Mouse (Mus musculus) heart, embryonic 11.5 days (tissue): ENCODE measurements around the gene Hfe2. TPM values are rescaled to one million over a fixed set of nuclear protein-coding genes. Genes with fewer than 3 reads are reported as not detected.
"Not testable (repeated sequence)": the region's sequence is repeated elsewhere in the genome, so short reads cannot be mapped to it uniquely, and the experiment has no call there.

ENCODE experiments used
- ATAC-seq: fragments of 200-750 bp; cut with Nextera tagmentation; replicated peaks from 2 replicates; pipeline ENCODE4 v1.8.0; 2017; ENCODE audit warnings: moderate library complexity; ENCODE audit not compliant: insufficient number of reproducible peaks, low FRiP score, low TSS enrichment
- H3K27ac ChIP-seq: fragments of 300-500 bp; sonication (generic); 2 replicates; pipeline ENCODE4 v1.5.1; 2014; ENCODE audit warnings: mild to moderate bottlenecking, low read depth, low read length
- H3K27me3 ChIP-seq: fragments of 300-500 bp; sonication (generic); 2 replicates; pipeline ENCODE4 v1.6.1; 2014; ENCODE audit warnings: mild to moderate bottlenecking, low read length, mixed read lengths; ENCODE audit not compliant: control insufficient read depth, insufficient read depth
- H3K36me3 ChIP-seq: fragments of 300-500 bp; sonication (generic); 2 replicates; pipeline ENCODE4 v1.6.1; 2014; ENCODE audit warnings: mild to moderate bottlenecking, low read length, moderate library complexity, mixed read lengths; ENCODE audit not compliant: control insufficient read depth, insufficient read depth
- H3K4me1 ChIP-seq: fragments of 300-500 bp; sonication (generic); 2 replicates; pipeline ENCODE4 v1.6.1; 2014; ENCODE audit warnings: low read length; ENCODE audit not compliant: control insufficient read depth, insufficient read depth
- H3K4me2 ChIP-seq: fragments of 300-500 bp; sonication (generic); 2 replicates; pipeline ENCODE4 v1.6.1; 2014; ENCODE audit warnings: mild to moderate bottlenecking, moderate library complexity
- H3K4me3 ChIP-seq: fragments of 300-500 bp; sonication (generic); 2 replicates; pipeline ENCODE4 v1.5.1; 2014; ENCODE audit warnings: low read depth, low read length
- H3K9ac ChIP-seq: fragments of 300-500 bp; sonication (generic); 2 replicates; pipeline ENCODE4 v1.6.1; 2014; ENCODE audit warnings: mild to moderate bottlenecking, low read depth, low read length, moderate library complexity
- H3K9me3 ChIP-seq: fragments of 300-500 bp; sonication (generic); replicated peaks from 2 replicates; pipeline ENCODE4 v1.6.1; 2016; ENCODE audit warnings: low read length; ENCODE audit not compliant: control insufficient read depth
- WGBS: fragments of 180-500 bp; shearing (Covaris S2); extraction: QIAGEN DNeasy Blood & Tissue Kit; methylation state at CpG from one replicate; pipeline ENCODE4 v1.1.7; 2014; ENCODE audit not compliant: insufficient replicate concordance; 5-methylcytosine and 5-hydroxymethylcytosine counted together
- polyA plus RNA-seq: library from polyadenylated mRNA; unstranded; fragments of >200 nt; fragmentation: Nextera tagmentation; extraction: Ambion mirVana; gene quantifications from 2 replicates; pipeline ENCODE4 v1.2.1, GENCODE M21; 2014

The Hfe2 gene
- polyA plus RNA-seq = 7.4 and 9.3 TPM in 2 replicates

DNA sequence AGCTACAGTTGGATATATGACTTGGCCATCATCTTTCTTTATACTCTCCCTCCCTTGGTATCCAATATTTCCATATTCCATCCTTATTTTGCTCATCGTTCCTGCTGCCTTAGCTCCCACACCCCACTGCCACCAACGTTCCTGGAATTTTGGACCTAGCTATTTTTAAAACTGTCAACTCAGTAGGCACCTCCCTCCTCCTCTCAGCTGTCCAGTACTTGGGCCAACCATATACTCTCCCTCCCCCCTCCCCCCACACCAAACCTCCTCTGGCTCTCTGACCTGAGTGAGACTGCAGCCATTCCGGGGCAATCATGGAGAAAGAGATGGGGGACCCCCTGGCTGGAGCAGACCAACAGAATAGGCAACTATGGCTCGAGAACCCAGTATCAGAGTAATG lies at the start of gene Hfe2:
Hfe2 (plus strand) TSS at position 259 of the 400 bp plus-strand sequence.
- H3K9ac ChIP-seq = no peak within 1 kb of the TSS
- peaks cover 17% of the 10 kb centered on the region for H3K27me3 ChIP-seq
- H3K4me1 ChIP-seq = peaks cover 19% of the 10 kb centered on the region
- ATAC-seq = no peak
- H3K4me3 ChIP-seq = peak within 1 kb of the TSS; percentile 8; the same call in 1 of the 2 replicates
- H3K36me3 ChIP-seq = no peaks in the 10 kb centered on the region
- H3K27ac ChIP-seq = no peak within 1 kb of the TSS
- no peaks in the 10 kb centered on the region for H3K9me3 ChIP-seq
- WGBS = 50% methylated on average over 4 of the region's 4 CpGs
- H3K4me2 ChIP-seq = peak within 1 kb of the TSS; percentile 43

DNA sequence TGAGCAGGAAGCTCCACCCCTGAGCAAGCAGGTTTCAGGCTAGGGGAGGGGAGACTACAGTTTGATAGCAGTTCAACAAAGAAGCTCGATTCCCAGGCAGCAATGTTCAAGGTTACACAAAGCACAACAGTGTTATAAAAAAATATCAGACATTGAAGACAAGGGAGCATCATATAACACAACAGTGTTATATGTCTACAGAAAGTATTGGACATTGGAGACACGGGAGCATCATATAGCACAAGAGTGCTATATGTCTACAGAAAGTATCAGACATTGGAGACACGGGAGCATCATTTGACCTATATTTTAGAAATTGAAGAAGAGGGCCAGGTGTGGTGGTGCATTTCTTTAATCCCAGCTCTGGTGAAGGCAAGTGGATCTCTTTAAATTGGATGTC lies 47.9 kb upstream of the Hfe2 start:
- no peaks in the 10 kb centered on the region for H3K4me1 ChIP-seq
- no peak overlapping the region for H3K4me2 ChIP-seq
- H3K9ac ChIP-seq = no peak overlapping the region
- H3K4me3 ChIP-seq = no peak overlapping the region
- no peak overlapping the region for H3K27ac ChIP-seq
- WGBS = 47% methylated on average over 3 of the region's 3 CpGs
- H3K9me3 ChIP-seq = no peaks in the 10 kb centered on the region
- H3K36me3 ChIP-seq = no peaks in the 10 kb centered on the region
- H3K27me3 ChIP-seq = peaks cover 37% of the 10 kb centered on the region
- ATAC-seq = no peak

DNA sequence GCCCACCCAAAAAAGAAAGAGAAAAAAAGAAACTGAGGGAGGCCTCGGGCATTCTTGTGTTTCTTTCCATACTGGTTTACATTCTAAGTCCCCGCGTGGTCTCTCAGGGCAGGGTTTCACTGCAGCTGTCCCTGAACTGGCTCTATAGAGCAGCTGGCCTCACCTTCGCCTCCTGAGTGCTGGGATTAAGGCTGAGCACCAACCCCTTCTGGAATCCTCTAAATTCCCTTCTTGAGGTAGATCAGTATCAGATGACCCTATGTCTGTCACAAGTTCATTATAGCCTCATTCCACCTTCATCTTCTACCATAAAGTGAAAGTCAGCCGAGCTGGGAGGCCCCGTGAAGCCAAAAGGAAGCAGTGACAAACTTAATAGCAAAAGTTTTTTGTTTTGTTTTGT lies 47.4 kb upstream of the Hfe2 start:
- H3K4me3 ChIP-seq = no peak overlapping the region
- no peak for ATAC-seq
- H3K4me2 ChIP-seq = no peak overlapping the region
- no peak overlapping the region for H3K9ac ChIP-seq
- peaks cover 34% of the 10 kb centered on the region for H3K27me3 ChIP-seq
- no peaks in the 10 kb centered on the region for H3K9me3 ChIP-seq
- no peak overlapping the region for H3K27ac ChIP-seq
- no peaks in the 10 kb centered on the region for H3K36me3 ChIP-seq
- 65% methylated on average over 6 of the region's 6 CpGs for WGBS
- no peaks in the 10 kb centered on the region for H3K4me1 ChIP-seq

GRCm38 (mm10) chr3:96479249-96479648 lies 45.7 kb upstream of the Hfe2 start:
- 25% methylated on average over 3 of the region's 3 CpGs for WGBS

GRCm38 (mm10) chr3:96480684-96481270 lies 44.2 kb upstream of the Hfe2 start:
- Histone ChIP-seq H3K9ac (no peak overlapping the region), H3K36me3 (no peaks in the 10 kb centered on the region), H3K27me3 (peaks cover 16% of the 10 kb centered on the region), H3K4me1 (no peaks in the 10 kb centered on the region; the same call in 1 of the 2 replicates), H3K4me3 (no peak overlapping the region), H3K9me3 (no peaks in the 10 kb centered on the region), H3K4me2 (no peak overlapping the region), H3K27ac (no peak overlapping the region)
- no peak for ATAC-seq
- WGBS = 87% methylated on average over 4 of the region's 4 CpGs

More at GRCm38 (mm10) chr3:96479249-96479648, 45.7 kb upstream of the Hfe2 start:
- ATAC-seq = no peak
- Histone ChIP-seq H3K27me3 (peaks cover 25% of the 10 kb centered on the region), H3K4me1 (no peaks in the 10 kb centered on the region), H3K36me3 (no peaks in the 10 kb centered on the region), H3K9ac (no peak overlapping the region), H3K9me3 (no peaks in the 10 kb centered on the region), H3K4me3 (no peak overlapping the region), H3K4me2 (no peak overlapping the region), H3K27ac (no peak overlapping the region)

GRCm38 (mm10) chr3:96481856-96482255 lies 43.1 kb upstream of the Hfe2 start:
- Histone ChIP-seq H3K36me3 (no peaks in the 10 kb centered on the region), H3K9me3 (no peaks in the 10 kb centered on the region), H3K27me3 (peaks cover 8% of the 10 kb centered on the region), H3K4me2 (no peak overlapping the region), H3K4me1 (no peaks in the 10 kb centered on the region; the same call in 1 of the 2 replicates), H3K9ac (no peak overlapping the region), H3K4me3 (no peak overlapping the region), H3K27ac (no peak overlapping the region)
- 71% methylated on average over 3 of the region's 3 CpGs for WGBS
- no peak for ATAC-seq

DNA sequence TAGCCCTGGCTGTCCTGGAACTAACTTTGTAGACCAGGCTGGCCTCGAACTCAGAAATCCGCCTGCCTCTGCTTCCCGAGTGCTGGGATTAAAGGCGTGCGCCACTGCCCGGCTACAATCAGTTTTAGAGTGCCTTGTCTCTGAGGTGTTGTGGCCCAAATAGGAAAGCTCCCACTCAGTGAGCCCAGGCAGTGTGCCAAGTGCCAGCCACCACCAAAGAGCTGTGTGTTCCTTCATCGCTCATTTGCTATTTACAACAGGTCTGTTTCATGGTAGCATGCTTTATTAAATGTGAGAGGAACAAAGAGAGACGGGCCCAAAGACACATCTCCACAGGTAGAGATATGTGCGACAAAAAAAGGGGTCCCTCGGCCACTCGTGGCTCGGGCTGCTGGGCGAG lies 42.5 kb upstream of the Hfe2 start:
- Histone ChIP-seq H3K9ac (no peak overlapping the region), H3K27ac (no peak overlapping the region), H3K4me2 (no peak overlapping the region), H3K27me3 (peaks cover 3% of the 10 kb centered on the region), H3K4me1 (no peaks in the 10 kb centered on the region; the same call in 1 of the 2 replicates), H3K4me3 (no peak overlapping the region), H3K36me3 (no peaks in the 10 kb centered on the region), H3K9me3 (no peaks in the 10 kb centered on the region)
- 82% methylated on average over 13 of the region's 13 CpGs for WGBS
- no peak for ATAC-seq

DNA sequence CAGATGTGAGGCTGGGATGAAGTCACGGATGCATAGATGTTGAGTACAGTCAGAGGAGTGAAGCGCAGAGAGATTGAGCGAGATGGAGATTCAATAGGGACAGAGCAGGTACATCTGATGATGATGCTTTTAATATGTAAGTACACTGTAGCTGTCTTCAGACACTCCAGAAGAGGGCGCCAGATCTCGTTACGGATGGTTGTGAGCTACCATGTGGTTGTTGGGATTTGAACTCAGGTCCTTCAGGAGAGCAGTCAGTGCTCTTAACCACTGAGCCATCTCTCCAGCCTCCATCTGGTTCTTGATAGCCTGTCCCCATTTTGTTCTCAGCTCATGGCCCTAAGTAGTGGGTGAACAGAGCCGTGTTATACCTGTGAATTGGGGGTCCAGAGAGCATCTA lies 41.9 kb upstream of the Hfe2 start:
- WGBS = 49% methylated on average over 7 of the region's 7 CpGs
- not testable (repeated sequence) for H3K27me3 ChIP-seq, H3K4me1 ChIP-seq, ATAC-seq, H3K9me3 ChIP-seq, H3K9ac ChIP-seq, H3K27ac ChIP-seq, H3K4me3 ChIP-seq, H3K36me3 ChIP-seq, H3K4me2 ChIP-seq

DNA sequence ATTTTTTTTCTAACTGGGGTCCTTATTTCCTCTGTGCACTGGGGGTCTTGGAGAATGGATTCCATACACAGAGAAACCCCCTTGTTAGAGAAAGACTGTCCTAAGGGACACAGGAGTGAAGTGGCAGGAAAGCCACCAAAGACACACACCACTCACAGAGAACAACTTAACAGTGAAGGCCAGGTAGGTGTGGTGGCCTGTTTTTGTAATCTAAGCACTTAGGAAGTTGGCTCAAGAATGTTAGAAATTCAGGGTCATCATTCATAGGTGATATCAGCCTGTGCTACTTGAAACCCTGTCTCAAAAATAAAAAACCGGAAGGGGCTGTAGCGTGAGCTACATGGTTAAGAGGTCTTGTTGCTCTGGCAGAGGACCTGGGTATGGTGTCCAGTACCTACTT lies 41.0 kb upstream of the Hfe2 start:
- 84% methylated on average over 2 of the region's 2 CpGs for WGBS
- H3K4me3 ChIP-seq = no peak overlapping the region
- no peak overlapping the region for H3K27ac ChIP-seq
- no peak overlapping the region for H3K4me2 ChIP-seq
- H3K9me3 ChIP-seq = no peaks in the 10 kb centered on the region
- no peak overlapping the region for H3K9ac ChIP-seq
- no peaks in the 10 kb centered on the region for H3K36me3 ChIP-seq
- no peaks in the 10 kb centered on the region; the same call in none of the 2 replicates for H3K27me3 ChIP-seq
- no peaks in the 10 kb centered on the region; the same call in 1 of the 2 replicates for H3K4me1 ChIP-seq
- no peak for ATAC-seq
